Mouse (Mus musculus) heart, postnatal 36 days (tissue): ENCODE results near the gene Akap13. TPM values are rescaled to one million over a fixed set of nuclear protein-coding genes. Genes with fewer than 3 reads are reported as not detected.
A peak's percentile ranks its signal among the peaks of the same experiment; 100 is the strongest.
"Not testable (repeated sequence)": the region's sequence is repeated elsewhere in the genome, so short reads cannot be mapped to it uniquely, and the experiment has no call there.

Experiments
- DNase-seq, 2 experiments: peaks; one replicate each; pipeline ENCODE4 v3.0.0; 2021 to 2022
- intact Hi-C: fragments of 180-260 bp; cut with DNase I; formaldehyde crosslinking; loops from one replicate; pipeline ENCODE4 v1.15.1; 2025
- total RNA-seq, 2 experiments: library from RNA; stranded (reverse); gene quantifications; 2 replicates each; pipeline ENCODE4 v1.2.3; 2021

Akap13 gene
- total RNA-seq, 2 experiments from 2014 or later, result 73.7 to 88.3 TPM

DNA sequence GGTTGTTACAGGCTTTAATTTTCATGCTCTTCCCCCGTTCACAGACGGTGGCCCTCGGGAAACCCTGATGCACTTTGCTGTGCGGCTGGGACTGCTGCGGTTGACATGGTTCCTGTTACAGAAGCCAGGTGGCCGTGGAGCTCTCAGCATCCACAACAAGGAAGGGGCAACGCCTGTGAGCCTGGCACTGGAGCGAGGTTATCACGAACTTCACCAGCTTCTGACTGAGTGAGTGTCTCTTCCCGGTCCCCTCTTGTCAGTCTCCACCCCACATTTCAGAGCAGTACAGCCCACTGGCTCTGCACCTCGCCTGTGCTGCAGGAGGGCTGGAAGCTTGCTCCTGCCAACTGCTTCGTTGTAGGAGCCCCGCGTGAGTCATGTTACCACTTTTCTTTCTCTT lies 130.8 kb downstream of the Akap13 start:
- intact Hi-C loops, result no loop called here
- no peak for DNase-seq

DNA sequence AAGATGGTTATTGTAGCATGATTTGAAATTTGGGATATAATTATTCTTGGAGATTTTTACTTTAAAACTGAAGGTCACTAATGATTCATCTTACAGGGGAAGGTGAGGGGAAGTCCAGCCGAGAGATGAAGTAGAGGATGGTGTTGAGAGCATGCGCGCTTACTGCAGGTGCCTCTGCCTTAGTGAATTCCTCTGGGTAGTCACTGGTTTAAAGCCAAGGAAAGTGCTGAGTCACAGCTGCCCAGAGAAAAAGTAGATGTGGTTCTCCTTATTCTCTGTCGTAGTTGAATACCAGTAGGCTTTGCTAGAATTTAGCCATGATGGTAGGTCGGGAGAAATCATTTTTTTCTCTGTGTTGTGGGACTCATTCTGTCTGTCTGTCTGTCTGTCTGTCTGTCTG lies 132.4 kb downstream of the Akap13 start:
- DNase-seq, result no peak
- intact Hi-C loops, result no loop called here

DNA sequence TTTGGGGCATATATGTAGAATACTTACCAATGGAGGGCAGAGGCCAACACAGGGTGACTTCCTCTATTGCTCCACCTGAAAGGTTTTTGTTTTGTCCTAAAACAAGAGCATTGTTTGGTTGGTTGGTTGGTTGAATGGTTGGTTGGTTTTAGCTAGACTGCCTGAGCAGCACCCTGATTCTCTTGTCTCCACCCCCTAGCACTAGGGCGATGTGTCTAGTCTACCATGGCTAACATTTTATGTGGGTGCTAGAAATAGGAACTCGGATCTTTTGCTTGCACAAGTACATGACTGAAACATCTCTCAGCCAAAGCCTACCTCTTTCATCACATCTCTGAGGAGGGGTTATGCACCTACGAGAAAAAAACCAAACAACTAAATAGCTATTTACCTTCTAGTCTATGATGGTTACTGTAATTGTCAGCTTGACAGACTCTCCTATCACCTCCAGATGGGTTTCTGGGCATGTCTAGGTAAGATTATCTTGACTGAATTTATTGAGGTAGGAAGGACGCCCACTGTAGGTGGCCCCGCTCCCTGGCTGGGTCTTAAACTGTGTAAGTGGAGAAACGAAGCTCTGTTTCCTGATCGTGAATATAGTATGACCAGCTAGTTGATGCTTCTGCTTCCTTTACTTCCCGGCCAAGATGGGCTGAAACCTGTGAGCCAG lies 134.1 kb downstream of the Akap13 start:
- intact Hi-C loops, result no loop called here
- DNase-seq, result no peak

DNA sequence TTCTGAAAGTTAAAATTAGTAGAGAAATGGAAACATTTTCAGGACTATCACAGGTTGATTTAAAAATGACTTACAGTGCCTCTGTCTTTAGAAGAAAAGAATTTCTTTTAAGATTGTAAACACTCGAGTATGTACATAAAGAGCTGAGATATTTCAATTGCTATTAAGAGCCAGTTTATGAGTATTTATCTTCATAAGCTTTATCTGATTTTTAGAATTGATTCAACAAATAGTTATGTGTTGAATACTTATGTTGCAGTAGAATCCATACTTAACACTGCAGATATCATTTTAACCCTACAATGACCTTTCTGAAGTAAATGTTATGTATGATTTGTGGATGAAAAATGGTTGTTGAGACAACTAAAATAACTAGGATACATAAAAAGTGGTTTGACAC lies 136.6 kb downstream of the Akap13 start:
- DNase-seq, result no peak

DNA sequence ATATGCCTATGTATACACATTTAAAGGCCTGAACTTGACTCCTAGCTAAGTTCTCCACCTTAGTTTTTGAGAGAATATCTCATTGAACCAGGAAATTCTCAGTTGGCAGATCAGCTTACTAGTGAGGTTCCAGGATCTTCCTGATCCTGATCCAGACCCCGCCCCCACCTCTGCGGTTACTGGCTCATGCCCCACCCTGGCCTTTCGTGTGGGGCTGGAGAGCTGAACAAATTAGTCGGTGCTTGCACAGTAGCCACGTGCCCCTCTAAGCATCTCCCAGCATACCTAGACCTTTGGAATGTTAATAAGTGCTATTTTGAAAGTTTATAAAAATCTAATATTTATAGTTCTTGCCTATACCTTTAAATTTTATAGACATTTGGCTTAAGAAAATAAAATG lies 139.5 kb downstream of the Akap13 start:
- intact Hi-C loops, result no loop called here
- DNase-seq, result peak in 1 of 2 experiments; percentile 43

More for the DNA sequence above, 136.6 kb downstream of the Akap13 start:
- intact Hi-C loops, result no loop called here

DNA sequence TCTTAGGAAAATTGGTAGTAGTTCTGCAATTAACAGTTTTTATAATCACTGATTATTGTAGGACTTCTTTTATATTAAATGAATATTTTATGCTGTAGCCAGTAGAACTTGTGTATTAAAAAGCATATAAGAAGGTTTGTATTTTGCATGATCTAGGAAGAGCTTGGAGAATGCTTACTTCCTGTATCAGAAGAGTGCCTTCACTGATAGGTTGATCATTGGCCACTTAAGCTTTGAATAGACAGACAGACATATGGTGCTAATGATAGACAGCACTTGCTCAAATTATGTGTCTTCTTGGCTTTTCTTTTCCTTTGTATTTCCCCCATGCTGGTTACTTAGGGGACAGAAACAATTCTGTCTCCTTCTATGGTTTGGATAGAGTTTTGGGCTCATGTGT lies 139.9 kb downstream of the Akap13 start:
- intact Hi-C loops, result no loop called here
- DNase-seq, result no peak

DNA sequence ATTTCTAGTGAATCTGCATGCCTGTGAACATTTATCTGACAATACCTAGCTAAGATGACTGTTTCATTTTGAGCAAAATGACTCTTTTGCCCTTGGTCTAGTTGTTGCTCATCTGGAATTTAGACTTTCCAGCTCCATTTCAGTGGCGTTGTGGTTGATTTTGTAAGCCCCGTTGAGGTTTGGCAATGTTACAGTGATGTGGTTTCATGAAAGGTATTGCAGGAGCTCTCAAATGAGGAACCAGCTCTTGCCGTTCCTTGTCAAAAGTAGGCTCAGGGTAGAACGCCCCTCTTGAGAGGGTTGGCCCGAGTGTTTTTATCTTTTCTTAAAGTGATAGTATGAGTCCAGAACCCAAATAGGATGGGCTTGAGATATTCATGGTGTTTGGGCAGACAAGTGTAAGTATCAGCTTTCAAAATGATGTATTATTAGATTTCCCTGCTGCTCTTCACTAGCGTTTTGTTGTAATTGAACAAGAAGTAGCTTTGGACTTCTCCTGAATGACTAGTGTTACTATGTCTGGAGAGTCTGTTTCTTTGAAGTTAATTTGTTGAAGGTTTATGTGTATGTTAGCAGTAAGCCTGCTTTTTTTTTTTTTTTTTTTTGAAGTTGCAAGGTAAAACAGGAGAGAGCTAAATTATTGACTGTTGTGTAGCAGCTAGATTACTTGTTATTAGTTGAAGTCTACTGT lies 140.9 kb downstream of the Akap13 start:
- intact Hi-C loops, result no loop called here
- no peak for DNase-seq

DNA sequence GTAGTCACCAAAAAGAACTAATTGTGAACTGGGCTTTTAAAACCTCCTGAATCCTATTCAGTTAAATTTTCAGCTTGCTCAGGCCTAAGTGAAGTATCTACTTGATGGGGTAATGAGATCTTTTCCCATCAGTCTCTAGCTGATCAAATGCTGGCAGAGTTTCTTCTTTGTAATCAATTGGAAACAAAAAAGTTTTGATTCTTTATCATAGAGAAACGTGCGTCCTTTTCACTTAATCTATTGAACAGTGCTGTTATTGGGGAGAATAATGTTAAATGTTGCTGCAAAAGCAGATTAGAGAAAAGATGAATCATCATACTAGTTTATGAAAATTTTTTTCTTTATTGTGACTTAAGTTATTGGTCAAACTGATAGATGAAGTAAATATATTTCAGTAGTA lies 142.5 kb downstream of the Akap13 start:
- intact Hi-C loops, result no loop called here
- no peak for DNase-seq

DNA sequence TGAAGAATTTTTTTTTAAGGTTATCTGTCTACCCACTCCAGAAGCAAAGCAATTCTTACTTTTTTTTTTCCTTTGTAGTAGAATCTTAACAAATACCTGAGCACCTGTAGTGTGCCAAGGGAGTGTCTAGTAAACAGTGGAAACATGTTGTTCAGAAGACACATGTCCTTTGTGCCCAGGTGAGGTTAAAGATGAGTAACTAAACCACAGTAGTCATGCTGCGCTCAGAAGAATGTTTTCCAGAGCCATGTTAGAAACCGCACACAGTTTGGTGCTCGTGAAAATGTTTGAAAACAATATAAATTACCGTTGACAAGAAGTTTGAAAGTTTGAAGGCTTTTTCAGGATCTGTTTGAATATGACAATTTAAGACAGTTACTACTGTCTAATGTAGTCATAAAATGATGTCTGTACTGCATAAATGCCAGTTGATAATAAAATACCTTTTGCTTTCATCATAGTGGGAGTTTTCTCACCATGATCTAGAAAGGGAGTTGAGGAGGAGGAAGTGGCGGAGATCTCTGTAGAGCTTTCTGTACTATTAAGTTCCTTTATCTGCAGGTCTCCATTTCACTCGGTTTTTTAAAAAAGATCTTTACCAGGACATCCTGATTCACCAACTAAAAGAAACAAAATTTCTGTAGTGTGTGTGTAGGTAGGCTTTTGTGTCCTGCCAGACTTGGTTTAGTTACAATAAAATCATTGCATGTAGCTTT lies 145.2 kb downstream of the Akap13 start:
- no peak for DNase-seq
- intact Hi-C loops, result no loop called here

DNA sequence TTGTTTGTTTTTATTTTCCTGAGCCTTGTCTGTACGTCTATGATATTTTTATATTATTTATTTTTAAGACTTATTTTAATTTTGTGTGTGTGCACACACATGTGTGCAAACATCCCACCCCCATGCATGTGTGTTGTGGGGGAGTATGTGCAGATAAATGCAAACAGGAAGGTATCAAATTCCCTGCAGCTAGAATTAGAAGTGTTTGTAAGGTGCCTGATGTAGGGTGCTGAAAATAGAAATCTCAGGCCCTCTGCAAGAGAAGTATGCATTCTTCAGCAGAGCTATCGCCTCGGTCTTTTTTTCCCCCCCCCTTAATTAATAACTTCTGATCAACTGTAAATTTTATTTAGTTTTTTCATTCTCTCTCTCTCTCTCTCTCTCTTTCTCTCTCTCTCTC lies 151.9 kb downstream of the Akap13 start:
- DNase-seq, result no peak

DNA sequence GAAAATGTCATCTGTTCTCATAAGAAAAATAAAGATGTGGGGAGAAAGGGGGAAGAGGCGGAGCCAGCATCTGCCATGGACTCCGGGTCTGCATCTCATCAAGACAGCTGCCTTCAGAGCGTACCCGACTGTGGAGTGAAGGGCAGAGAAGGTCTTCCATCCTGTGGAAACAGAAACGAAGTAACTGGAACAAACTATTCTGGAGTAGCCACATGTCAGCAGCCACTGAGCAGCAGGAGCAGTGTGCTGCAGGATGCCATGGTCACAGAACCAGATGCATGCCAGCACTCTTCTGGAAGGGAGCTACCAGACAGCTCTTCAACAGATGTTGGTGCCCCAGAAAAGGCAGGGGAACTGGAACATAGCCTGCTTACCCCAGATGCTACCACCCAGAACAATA lies 153.4 kb downstream of the Akap13 start:
- DNase-seq, result peak in 1 of 2 experiments; percentile 38
- intact Hi-C loops, result no loop called here

More for the DNA sequence above, 151.9 kb downstream of the Akap13 start:
- intact Hi-C loops, result no loop called here

DNA sequence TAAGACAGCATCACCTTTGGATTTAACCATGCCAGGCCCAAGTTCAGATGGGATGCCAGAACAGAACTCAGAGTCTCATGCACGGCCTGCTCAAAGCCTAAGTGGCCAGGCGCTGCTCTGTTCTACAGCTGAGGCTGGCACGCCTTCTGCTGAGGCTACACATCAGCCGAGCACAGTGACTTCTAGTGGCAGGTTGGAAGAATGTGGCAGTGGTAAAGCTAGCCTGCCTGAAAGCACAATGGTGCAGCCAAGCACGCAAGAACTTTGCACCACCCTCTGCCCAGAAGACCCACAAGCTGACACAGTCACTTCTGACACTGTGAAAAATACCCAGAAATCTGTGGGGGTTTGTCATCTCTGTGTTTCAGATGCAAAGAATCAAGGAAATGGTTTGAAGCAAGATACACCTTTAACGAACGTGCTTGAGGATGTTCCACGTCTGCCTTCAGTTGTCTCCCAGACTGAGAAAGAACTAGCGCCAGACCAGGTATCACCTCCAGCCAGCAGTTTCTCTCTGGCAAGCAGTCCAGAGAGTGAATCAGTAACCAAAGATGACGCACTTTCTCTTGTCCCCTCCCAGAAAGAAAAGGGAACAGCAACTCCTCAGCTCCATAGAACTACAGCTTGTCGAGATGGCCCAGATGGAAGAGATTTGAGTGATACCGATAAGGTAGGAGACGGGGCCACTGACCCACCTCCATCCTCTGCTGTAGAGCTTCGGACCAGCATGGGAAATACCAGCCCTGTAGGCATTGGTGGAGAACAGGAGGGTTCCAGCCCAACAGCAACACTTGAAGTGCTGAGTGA lies 154.3 kb downstream of the Akap13 start:
- intact Hi-C loops, result no loop called here
- peak; percentile 49 to 53 for DNase-seq

DNA sequence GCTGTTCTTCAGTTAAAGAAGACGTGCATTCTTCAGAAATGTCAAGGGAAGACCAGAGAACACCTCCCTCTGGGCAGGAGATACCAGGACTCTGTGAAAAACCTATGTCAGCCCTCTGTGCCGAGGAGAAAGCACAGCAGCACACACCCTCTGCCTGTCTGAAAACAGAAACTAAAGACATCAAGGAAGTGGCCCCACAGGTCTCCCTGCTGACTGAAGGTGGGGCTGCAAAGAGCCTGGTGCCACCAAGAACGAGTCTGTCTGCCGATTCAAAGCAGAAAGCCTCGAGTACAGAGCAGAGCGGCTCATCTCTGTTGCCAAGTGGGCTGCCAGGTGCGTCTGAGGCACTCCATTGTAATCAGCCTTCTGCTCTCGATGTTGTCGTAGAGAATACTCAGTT lies 155.1 kb downstream of the Akap13 start:
- intact Hi-C loops, result no loop called here
- peak; percentile 44 to 47 for DNase-seq

DNA sequence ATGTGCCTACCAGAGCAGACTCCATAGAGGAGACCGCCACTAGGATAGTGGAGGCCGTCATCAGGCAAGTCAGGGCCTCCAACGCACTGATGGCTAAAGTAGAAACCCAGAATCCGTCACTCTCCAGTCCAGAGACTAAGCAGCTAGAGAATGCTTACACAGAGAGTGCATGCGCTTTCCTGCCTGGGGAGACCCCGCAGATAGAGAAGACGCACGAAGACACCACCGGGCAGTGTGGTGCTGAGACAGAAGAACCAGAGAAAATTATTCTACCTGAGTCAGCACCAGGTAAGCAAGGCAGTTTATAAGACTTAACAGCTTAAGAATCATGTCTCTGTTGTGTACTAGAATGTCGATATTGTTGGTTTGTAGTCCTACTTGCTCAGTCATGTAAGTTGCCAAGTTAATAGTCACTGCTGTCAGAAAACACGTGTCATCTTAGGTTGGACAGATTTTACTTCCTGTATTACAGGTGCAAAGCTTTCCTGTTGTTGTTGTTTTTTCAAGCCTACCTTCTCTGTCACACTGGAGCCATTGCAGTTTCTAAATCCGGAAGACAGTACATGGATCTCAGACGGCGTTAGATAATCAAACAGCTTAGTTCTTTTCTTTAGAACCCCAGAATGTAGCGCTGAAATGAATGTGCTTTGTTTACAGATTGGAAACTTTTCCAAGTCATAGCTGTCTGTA lies 156.1 kb downstream of the Akap13 start:
- no peak for DNase-seq
- intact Hi-C loops, result loop anchor here (1.0 kb wide), 1 partner anchor 36 kb away; no protein-coding TSS in a partner anchor

DNA sequence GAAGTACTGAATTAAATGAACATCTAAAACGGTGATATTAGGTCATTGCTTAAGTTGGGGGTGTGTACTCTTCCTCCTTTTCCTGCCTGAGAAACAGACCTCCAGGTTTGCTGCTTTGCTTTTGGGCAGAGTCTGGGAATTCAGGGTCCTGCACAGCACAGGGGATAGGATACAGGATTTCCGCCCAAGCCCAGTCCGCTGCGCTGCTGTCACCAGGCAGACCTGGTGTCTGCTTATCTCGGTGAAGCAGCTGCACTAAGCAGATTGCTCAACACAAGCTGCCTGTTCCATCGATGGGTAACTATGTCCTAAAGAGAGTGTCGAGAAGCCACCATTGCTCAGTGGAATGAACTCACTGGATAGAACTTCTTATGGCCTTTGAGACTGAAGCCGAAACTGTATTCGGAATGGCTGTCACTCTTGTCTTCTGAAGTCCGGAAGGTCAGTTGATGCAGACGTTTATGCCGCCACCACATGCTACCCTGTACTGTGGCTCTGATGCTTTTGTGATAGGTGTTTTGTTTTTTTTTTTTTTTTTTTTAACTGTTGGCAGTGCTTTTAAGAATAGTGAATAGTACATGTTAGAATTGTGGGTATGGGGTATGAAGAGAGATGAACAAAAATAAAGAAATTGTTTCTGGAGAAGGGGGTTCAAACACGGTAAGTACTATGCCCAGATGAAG lies 156.8 kb downstream of the Akap13 start:
- intact Hi-C loops, result loop anchor here (1.0 to 2.0 kb wide), 3 partner anchors 31 to 241 kb away; no protein-coding TSS in a partner anchor

DNA sequence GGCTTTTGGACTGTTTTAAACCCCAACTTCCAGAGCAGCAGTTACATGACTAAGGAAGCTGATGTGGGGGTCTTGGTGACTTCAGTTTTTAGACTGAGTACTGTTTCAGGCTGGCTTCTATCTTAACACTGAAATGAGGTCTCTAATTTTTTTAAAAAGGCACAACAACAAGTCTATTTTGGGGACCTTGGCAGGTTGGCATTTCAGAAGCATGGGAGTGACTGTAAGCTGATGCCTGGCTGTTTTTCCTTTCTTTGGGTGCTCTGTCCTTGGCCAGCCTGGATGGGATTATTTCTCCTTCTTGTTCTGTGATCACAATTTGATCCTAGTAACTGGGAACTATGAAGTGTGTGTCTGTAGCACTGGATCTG lies 157.3 kb downstream of the Akap13 start:
- DNase-seq, result peak in 1 of 2 experiments; percentile 46
- intact Hi-C loops, result loop anchor here (2.0 kb wide), 2 partner anchors 30 to 242 kb away; no protein-coding TSS in a partner anchor

More for the DNA sequence above, 156.8 kb downstream of the Akap13 start:
- peak; percentile 66 to 78 for DNase-seq

DNA sequence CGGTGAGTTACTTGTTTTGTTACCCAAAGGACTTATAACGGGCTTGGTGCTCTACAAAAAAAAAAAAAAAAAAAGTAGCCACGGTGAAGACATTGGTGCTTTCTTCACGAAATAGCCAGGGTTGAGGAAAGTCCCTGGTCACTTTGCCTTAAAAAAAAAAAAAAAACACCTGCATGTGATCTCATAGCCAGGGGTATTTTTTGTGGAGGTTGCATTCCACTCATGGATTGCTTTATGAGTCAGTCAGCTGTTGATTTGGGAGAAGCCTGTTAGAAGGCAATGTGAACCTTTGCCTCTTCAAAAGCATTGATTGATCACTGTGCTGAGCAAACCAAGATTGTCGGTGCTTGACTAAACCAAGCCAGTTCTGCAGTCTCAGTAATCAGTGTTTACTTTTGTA lies 157.9 kb downstream of the Akap13 start:
- peak in 1 of 2 experiments; percentile 33 for DNase-seq
- intact Hi-C loops, result loop anchor here (2.0 kb wide), 2 partner anchors 30 to 242 kb away; no protein-coding TSS in a partner anchor

DNA sequence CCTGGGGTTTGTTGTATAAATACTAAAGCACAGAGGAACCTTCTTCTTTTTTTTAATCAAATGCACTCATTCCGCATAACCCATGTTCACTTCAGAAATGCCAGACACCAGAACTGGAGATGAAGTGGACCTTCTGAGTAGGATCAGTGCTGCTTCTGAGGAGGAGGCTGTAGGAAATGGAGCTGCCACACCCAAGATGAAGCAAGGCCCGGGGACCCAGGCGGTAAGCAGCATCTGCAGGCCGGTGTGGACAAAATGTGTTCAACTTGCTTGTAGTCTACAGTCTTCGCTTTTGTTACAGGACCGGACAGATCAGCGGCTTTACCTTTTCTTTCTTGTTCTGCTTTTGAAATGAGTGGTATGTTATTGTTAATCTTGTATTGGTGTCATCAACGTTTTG lies 159.5 kb downstream of the Akap13 start:
- DNase-seq, result no peak
- intact Hi-C loops, result loop anchor here (2.0 kb wide), 1 partner anchor 18 kb away; no protein-coding TSS in a partner anchor

DNA sequence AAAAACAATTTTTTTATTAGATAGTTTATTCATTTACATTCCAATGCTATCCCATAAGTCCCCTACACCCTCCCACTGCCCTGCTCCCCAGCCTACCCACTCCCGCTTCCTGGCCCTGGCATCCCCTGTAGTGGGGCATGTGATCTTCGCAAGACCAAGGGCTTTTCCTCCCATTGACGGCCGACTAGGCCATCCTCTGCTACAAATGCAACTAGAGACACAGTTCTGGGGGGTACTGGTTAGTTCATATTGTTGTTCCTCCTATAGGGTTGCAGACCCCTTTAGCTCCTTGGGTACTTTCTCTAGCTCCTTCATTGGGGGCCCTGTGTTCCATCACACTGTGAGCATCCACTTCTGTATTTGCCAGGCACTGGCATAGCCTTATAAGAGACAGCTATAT lies 161.9 kb downstream of the Akap13 start:
- intact Hi-C loops, DNase-seq: not testable (repeated sequence)
